ENCODE assay signal across 12 mouse cellular contexts in genomic region chr4:46919144-46919543, GRCm38 (mm10).
A peak's percentile ranks its signal among the peaks of the same experiment; 100 is the strongest.
DNase-seq lines count a peak whose midpoint lies in the region; ATAC-seq and TF ChIP-seq lines count a peak whose summit lies in the region.
"Had no signal": no experiment of that assay in that cellular context is flagged by ENCODE, and none has a peak within 500 bp of the region (broad histone marks: within the 10 kb centered on the region; RNA-seq: fewer than 3 reads in every experiment).

No protein-coding gene starts in this region.

- no peak overlapping the region for H3K4me3 ChIP-seq in kidney, adult 2 months (ENCODE audit: insufficient read depth, low read depth, low read length)
- H3K4me3 ChIP-seq in hindbrain, embryonic 16.5 days (ENCODE audit: low read length) = no peak overlapping the region
- no peak overlapping the region for H3K4me3 ChIP-seq in neural tube, embryonic 14.5 days (ENCODE audit: low read depth, low read length)
- H3K4me3 ChIP-seq: limb, embryonic 15.5 days; myocyte had no signal

- no peak for TF ChIP-seq POLR2A in kidney, adult 2 months (IDR thresholded peaks at IDR 0.05; ENCODE audit: low read depth, low read length)

- TF ChIP-seq CTCF in kidney, adult 2 months (conservative IDR thresholded peaks at IDR 0.05; ENCODE audit: insufficient read depth, insufficient read length, low read depth, low read length) = 0 out of 2 replicates have a peak, but pooled peaks have one; percentile 20

- no peaks in the 10 kb centered on the region for H3K27me3 ChIP-seq in kidney, adult 2 months (replicated peaks; ENCODE audit: control insufficient read depth, insufficient read depth, low read length)
- H3K27me3 ChIP-seq in hindbrain, embryonic 16.5 days (replicated peaks; ENCODE audit: control insufficient read depth, insufficient read depth, low read length) = no peaks in the 10 kb centered on the region
- H3K27me3 ChIP-seq in neural tube, embryonic 14.5 days (ENCODE audit: control insufficient read depth, insufficient read depth, low read length) = no peaks in the 10 kb centered on the region
- H3K27me3 ChIP-seq: limb, embryonic 15.5 days had no signal

- no peak overlapping the region for H3K9ac ChIP-seq in hindbrain, embryonic 16.5 days (ENCODE audit: low read depth, low read length)
- no peak overlapping the region for H3K9ac ChIP-seq in neural tube, embryonic 14.5 days (replicated peaks; ENCODE audit: low read depth, low read length)
- H3K9ac ChIP-seq: limb, embryonic 15.5 days had no signal

- no peaks in the 10 kb centered on the region for H3K9me3 ChIP-seq in hindbrain, embryonic 16.5 days (ENCODE audit: control insufficient read depth, low read length)
- H3K9me3 ChIP-seq in neural tube, embryonic 14.5 days (ENCODE audit: control insufficient read depth, low read length) = no peaks in the 10 kb centered on the region
- H3K9me3 ChIP-seq: limb, embryonic 15.5 days had no signal

- no peak overlapping the region for H3K4me2 ChIP-seq in hindbrain, embryonic 16.5 days (ENCODE audit: low read length)
- H3K4me2 ChIP-seq in neural tube, embryonic 14.5 days (ENCODE audit: low read depth, low read length) = no peak overlapping the region
- H3K4me2 ChIP-seq: limb, embryonic 15.5 days had no signal

- no peak for DNase-seq in kidney, adult 2 months
- no peak for DNase-seq in kidney, postnatal 10 days
- peak; percentile 20 for DNase-seq in embryo, embryonic 10 days (ENCODE audit: low spot score)
- no peak for DNase-seq in spleen, postnatal 36 days (ENCODE audit: low spot score in 2 of 2)
- no peak for DNase-seq in Muller cell, postnatal 12 days (ENCODE audit: inconsistent ontology term)
- DNase-seq in ovary, postnatal 10 days (ENCODE audit: low spot score) = no peak
- DNase-seq: gastrocnemius, postnatal 36 days had no signal

- no peak overlapping the region for H3K27ac ChIP-seq in kidney, adult 2 months (ENCODE audit: insufficient read depth, low read depth, low read length)
- no peak overlapping the region; the same call in 1 of the 2 replicates for H3K27ac ChIP-seq in hindbrain, embryonic 16.5 days (ENCODE audit: low read depth, low read length)
- no peak overlapping the region for H3K27ac ChIP-seq in neural tube, embryonic 14.5 days (ENCODE audit: low read depth, low read length)
- H3K27ac ChIP-seq: limb, embryonic 15.5 days had no signal

- H3K4me1 ChIP-seq in kidney, adult 2 months (ENCODE audit: control insufficient read depth, insufficient read depth, low read length) = no peaks in the 10 kb centered on the region
- peaks cover 4% of the 10 kb centered on the region for H3K4me1 ChIP-seq in hindbrain, embryonic 16.5 days (ENCODE audit: control insufficient read depth, insufficient read depth, low read depth, low read length)
- no peaks in the 10 kb centered on the region for H3K4me1 ChIP-seq in neural tube, embryonic 14.5 days (ENCODE audit: control insufficient read depth, insufficient read depth, low read length)
- H3K4me1 ChIP-seq: limb, embryonic 15.5 days had no signal

- no peaks in the 10 kb centered on the region for H3K36me3 ChIP-seq in kidney, adult 2 months (ENCODE audit: control insufficient read depth, insufficient read depth, low read length)
- H3K36me3 ChIP-seq in hindbrain, embryonic 16.5 days (ENCODE audit: control insufficient read depth, insufficient read depth, low read length) = no peaks in the 10 kb centered on the region
- H3K36me3 ChIP-seq in neural tube, embryonic 14.5 days (ENCODE audit: control insufficient read depth, insufficient read depth, low read length) = no peaks in the 10 kb centered on the region
- H3K36me3 ChIP-seq: limb, embryonic 15.5 days had no signal

- ATAC-seq in hindbrain, embryonic 16.5 days = peak; percentile 66
- ATAC-seq in neural tube, embryonic 14.5 days (ENCODE audit: low read depth) = peak; percentile 70; the same call in 1 of the 2 replicates
- ATAC-seq: intestine, embryonic 16.5 days had no signal

- WGBS in kidney, adult 2 months = 57% methylated on average over 8 of the region's 8 CpGs
- WGBS in hindbrain, embryonic 16.5 days = 35% methylated on average over 8 of the region's 8 CpGs
- WGBS in neural tube, embryonic 14.5 days = 36% methylated on average over 8 of the region's 8 CpGs
